Mouse (Mus musculus) MEL (cell line): ENCODE data around the gene Cyp4f16.

Experiments
- BHLHE40 ChIP-seq: IDR thresholded peaks from 2 replicates; pipeline ENCODE4 v1.6.1; 2012; ENCODE audit warnings: low read depth, mild to moderate bottlenecking, inconsistent platforms, low read length, improper control_type of control experiment, borderline replicate concordance
- CHD1 ChIP-seq: IDR thresholded peaks from 2 replicates; pipeline ENCODE4 v1.6.1; 2012; ENCODE audit warnings: low read depth, mild to moderate bottlenecking, inconsistent platforms, low read length, improper control_type of control experiment
- CTCF ChIP-seq, 3 experiments: IDR thresholded peaks in 2 of 3; conservative IDR thresholded peaks in 1 of 3; 2 replicates each; pipeline ENCODE4 v1.5.1; 2011 to 2012; ENCODE audit warnings: low read length in 3 of 3, low read depth in 2 of 3, mild to moderate bottlenecking in 2 of 3, improper control_type of control experiment in 1 of 3, inconsistent platforms in 1 of 3, mixed read lengths in 1 of 3, moderate library complexity in 1 of 3; ENCODE audit not compliant: control insufficient read depth in 1 of 3, insufficient read depth in 1 of 3, poor library complexity in 1 of 3, severe bottlenecking in 1 of 3
- E2F4 ChIP-seq: IDR thresholded peaks from 2 replicates; pipeline ENCODE4 v1.6.1; 2011; ENCODE audit warnings: low read depth, low read length, improper control_type of control experiment, borderline replicate concordance
- EP300 ChIP-seq, 2 experiments: IDR thresholded peaks; 2 replicates each; pipeline ENCODE4 v1.6.1; 2011; ENCODE audit warnings: improper control_type of control experiment in 2 of 2, low read length in 2 of 2, low read depth in 1 of 2, mild to moderate bottlenecking in 1 of 2
- MAFK ChIP-seq: IDR thresholded peaks from 2 replicates; pipeline ENCODE4 v1.6.1; 2011; ENCODE audit warnings: low read depth, mild to moderate bottlenecking, low read length, improper control_type of control experiment, borderline replicate concordance
- POLR2A ChIP-seq, 2 experiments: IDR thresholded peaks; 2 replicates each; pipeline ENCODE4 v1.6.1; 2011 to 2012; ENCODE audit warnings: low read length in 2 of 2, mild to moderate bottlenecking in 2 of 2, control low read depth in 1 of 2, improper control_type of control experiment in 1 of 2, low read depth in 1 of 2, moderate library complexity in 1 of 2; ENCODE audit not compliant: control insufficient read depth in 1 of 2, insufficient read depth in 1 of 2, poor library complexity in 1 of 2
- SIN3A ChIP-seq: IDR thresholded peaks from 2 replicates; pipeline ENCODE4 v1.6.1; 2012; ENCODE audit warnings: low read length, improper control_type of control experiment, inconsistent platforms
- SMC3 ChIP-seq: IDR thresholded peaks from 2 replicates; pipeline ENCODE4 v1.6.1; 2011; ENCODE audit warnings: low read depth, low read length, improper control_type of control experiment

DNA sequence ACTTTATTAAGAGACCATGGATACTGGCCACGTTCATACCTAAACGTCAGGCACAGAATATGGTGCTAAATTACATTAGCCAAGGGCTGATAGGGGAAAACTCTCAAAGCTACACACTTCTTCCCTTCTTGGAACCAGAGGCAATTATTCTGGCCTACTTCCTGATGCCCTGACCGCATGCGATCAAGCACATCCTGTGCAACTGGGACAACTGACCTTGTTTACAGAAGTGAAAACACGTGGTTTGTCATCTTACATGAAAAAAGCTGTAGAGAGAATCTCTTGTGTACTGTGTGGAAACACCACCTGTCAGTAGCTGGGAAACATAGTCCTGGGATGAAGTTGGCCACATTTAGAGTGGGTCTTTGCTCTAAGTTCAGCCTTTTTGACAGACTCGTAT, 2.3 kb upstream of the Cyp4f16 start:
- no peak for TF ChIP-seq BHLHE40
- no peak for TF ChIP-seq EP300 (IDR thresholded peaks at IDR 0.05; ENCODE audit: low read depth in 1 of 2, low read length in 2 of 2)
- no peak for TF ChIP-seq CTCF (IDR thresholded peaks at IDR 0.05 in 2 of 3, conservative IDR thresholded peaks at IDR 0.05 in 1 of 3; ENCODE audit: control insufficient read depth in 1 of 3, insufficient read depth in 1 of 3, low read depth in 2 of 3, low read length in 3 of 3, poor library complexity in 1 of 3, severe bottlenecking in 1 of 3)
- TF ChIP-seq E2F4: no peak
- TF ChIP-seq POLR2A (IDR thresholded peaks at IDR 0.05; ENCODE audit: control insufficient read depth in 1 of 2, insufficient read depth in 1 of 2, low read depth in 1 of 2, low read length in 2 of 2, poor library complexity in 1 of 2): no peak
- TF ChIP-seq SIN3A: no peak
- TF ChIP-seq CHD1: no peak
- no peak for TF ChIP-seq SMC3
- no peak for TF ChIP-seq MAFK
